Mouse (Mus musculus): ENCODE results near the gene Rdh8. TPM values are rescaled to one million over a fixed set of nuclear protein-coding genes. Genes with fewer than 3 reads are reported as not detected.

Rdh8 gene
- polyA plus RNA-seq, 1 experiment from 2014 or later, result not detected

DNA sequence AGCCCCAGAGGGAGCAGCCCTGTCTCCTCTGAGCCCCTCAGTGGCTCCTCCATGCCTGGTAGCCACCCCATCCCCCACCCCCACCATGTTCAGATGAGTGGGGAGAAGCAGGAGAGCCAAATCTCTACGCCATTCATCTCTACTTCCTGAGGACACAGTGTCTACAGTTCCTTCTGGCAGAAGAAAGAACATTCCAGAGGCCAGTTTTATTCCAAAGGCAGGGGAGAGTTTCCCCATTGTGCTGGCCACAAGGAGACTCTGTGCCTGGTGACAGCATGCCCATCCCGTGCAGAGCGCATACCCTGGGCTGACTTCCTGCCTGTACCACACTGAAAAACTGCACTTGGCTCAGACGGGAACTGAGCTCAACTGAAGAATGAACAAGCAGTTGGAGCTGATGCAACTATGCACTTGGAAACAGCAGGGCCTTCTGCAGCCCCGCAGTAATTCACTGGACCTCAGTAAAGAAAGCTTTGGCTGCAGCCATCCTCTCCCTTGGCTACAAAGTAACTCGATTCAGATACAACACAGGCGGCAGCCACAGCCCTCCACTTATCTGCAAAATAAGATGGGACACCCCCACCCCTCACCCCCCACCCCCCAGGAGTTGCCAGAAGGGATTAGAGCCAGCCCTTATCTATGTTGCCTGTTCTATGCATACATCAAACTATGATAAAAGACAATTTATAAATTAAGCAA, 24.0 kb upstream of the Rdh8 start:
- ATAC-seq (peak; percentile 69), DNase-seq (ENCODE audit: low spot score) (peak; percentile 37)
- H3K4me3 ChIP-seq (ENCODE audit: low read depth, low read length), result no peak overlapping the region
- H3K27ac ChIP-seq (ENCODE audit: low read length), result no peak overlapping the region
- H3K36me3 ChIP-seq (ENCODE audit: insufficient read depth, low read length), result no peaks in the 10 kb centered on the region
- 13% methylated on average over 7 of the region's 7 CpGs for WGBS
- H3K9me3 ChIP-seq (ENCODE audit: low read length), result no peaks in the 10 kb centered on the region
- no peak for TF ChIP-seq EP300 (IDR thresholded peaks at IDR 0.05)
- TF ChIP-seq CTCF (IDR thresholded peaks at IDR 0.05), result no peak
- no peak overlapping the region for H3K4me2 ChIP-seq (replicated peaks; ENCODE audit: low read depth, low read length)
- no peaks in the 10 kb centered on the region for H3K4me1 ChIP-seq (ENCODE audit: insufficient read depth, low read depth, low read length)
- no peak overlapping the region for H3K9ac ChIP-seq (replicated peaks; ENCODE audit: low read depth)
- H3K27me3 ChIP-seq (replicated peaks; ENCODE audit: insufficient read depth, low read length), result no peaks in the 10 kb centered on the region

GRCm38 (mm10) chr9:20804266-20805158, 13.8 kb upstream of the Rdh8 start:
- WGBS, result 52% methylated on average over 13 of the region's 13 CpGs
- no peaks in the 10 kb centered on the region for H3K36me3 ChIP-seq (ENCODE audit: insufficient read depth, low read length)
- ATAC-seq, result peak; percentile 88
- H3K9ac ChIP-seq (replicated peaks; ENCODE audit: low read depth), result no peak overlapping the region
- H3K4me2 ChIP-seq (replicated peaks; ENCODE audit: low read depth, low read length), result no peak overlapping the region
- peak; percentile 83 for DNase-seq (ENCODE audit: low spot score)
- no peaks in the 10 kb centered on the region for H3K9me3 ChIP-seq (ENCODE audit: low read length)
- H3K4me3 ChIP-seq (ENCODE audit: low read depth, low read length), result no peak overlapping the region
- no peak overlapping the region for H3K27ac ChIP-seq (ENCODE audit: low read length)
- no peaks in the 10 kb centered on the region for H3K27me3 ChIP-seq (replicated peaks; ENCODE audit: insufficient read depth, low read length)
- TF ChIP-seq CTCF (IDR thresholded peaks at IDR 0.05) (peak; percentile 87), EP300 (IDR thresholded peaks at IDR 0.05) (no peak)
- no peaks in the 10 kb centered on the region for H3K4me1 ChIP-seq (ENCODE audit: insufficient read depth, low read depth, low read length)

DNA sequence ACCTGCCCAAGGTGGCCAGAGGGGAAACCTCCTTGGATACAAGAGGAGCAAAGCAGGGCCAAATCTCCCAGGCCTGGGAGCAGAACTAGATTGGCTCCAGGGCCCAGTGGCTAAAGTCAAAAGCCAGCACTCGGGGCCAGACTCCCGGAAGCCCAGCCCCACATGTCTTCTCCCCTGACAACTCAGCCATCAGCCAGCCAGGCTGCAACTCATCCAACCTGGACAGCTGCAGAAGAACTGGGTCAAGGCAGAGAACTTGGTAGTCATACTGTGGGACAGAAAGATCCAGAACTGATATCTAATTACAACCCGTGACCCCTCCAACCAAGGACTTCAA, 13.2 kb upstream of the Rdh8 start:
- H3K4me1 ChIP-seq (ENCODE audit: insufficient read depth, low read depth, low read length), result no peaks in the 10 kb centered on the region
- H3K27ac ChIP-seq (ENCODE audit: low read length), result no peak overlapping the region
- H3K4me2 ChIP-seq (replicated peaks; ENCODE audit: low read depth, low read length), result no peak overlapping the region
- no peak for DNase-seq (ENCODE audit: low spot score)
- H3K9me3 ChIP-seq (ENCODE audit: low read length), result no peaks in the 10 kb centered on the region
- no peak overlapping the region for H3K9ac ChIP-seq (replicated peaks; ENCODE audit: low read depth)
- no peak overlapping the region for H3K4me3 ChIP-seq (ENCODE audit: low read depth, low read length)
- no peaks in the 10 kb centered on the region for H3K27me3 ChIP-seq (replicated peaks; ENCODE audit: insufficient read depth, low read length)
- WGBS, result 80% methylated on average over 3 of the region's 3 CpGs
- ATAC-seq, result no peak
- no peaks in the 10 kb centered on the region for H3K36me3 ChIP-seq (ENCODE audit: insufficient read depth, low read length)
- no peak for TF ChIP-seq CTCF (IDR thresholded peaks at IDR 0.05)
- TF ChIP-seq EP300 (IDR thresholded peaks at IDR 0.05), result no peak

- TF ChIP-seq CTCF (IDR thresholded peaks at IDR 0.05) (no peak), EP300 (IDR thresholded peaks at IDR 0.05) (no peak)
- WGBS, result 29% methylated on average over 5 of the region's 5 CpGs
- H3K4me1 ChIP-seq (ENCODE audit: insufficient read depth, low read depth, low read length), result no peaks in the 10 kb centered on the region
- H3K27ac ChIP-seq (ENCODE audit: low read length), result no peak overlapping the region
- ATAC-seq (no peak), DNase-seq (ENCODE audit: low spot score) (no peak)
- H3K9me3 ChIP-seq (ENCODE audit: low read length), result no peaks in the 10 kb centered on the region
- H3K9ac ChIP-seq (replicated peaks; ENCODE audit: low read depth), result no peak overlapping the region
- H3K27me3 ChIP-seq (replicated peaks; ENCODE audit: insufficient read depth, low read length), result no peaks in the 10 kb centered on the region
- no peak overlapping the region for H3K4me3 ChIP-seq (ENCODE audit: low read depth, low read length)
- no peak overlapping the region for H3K4me2 ChIP-seq (replicated peaks; ENCODE audit: low read depth, low read length)
- H3K36me3 ChIP-seq (ENCODE audit: insufficient read depth, low read length), result no peaks in the 10 kb centered on the region
Observed at GRCm38 (mm10) chr9:20805706-20806105, 12.6 kb upstream of the Rdh8 start.

DNA sequence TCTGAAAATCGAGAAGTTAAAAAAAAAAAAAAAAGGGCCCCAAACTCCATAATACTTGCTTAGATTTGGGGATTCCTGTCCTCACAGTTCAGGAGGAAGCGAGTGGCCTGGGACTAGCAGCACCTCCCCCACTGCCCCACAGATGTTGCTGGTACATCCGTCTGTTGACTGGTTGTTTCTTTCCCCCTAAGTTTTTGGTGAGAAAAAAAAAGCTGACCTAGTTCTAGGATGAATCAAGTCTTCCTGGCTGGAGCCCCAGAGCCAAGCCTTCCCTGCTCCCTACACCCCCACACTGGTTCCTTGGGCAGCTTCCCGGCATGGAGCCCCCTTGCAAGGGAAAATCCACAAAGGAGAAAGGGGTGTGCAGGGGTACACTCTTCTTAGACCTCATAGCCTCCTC, 8.0 kb upstream of the Rdh8 start:
- Histone ChIP-seq H3K4me2 (replicated peaks; ENCODE audit: low read depth, low read length) (no peak overlapping the region), H3K4me3 (ENCODE audit: low read depth, low read length) (no peak overlapping the region), H3K27ac (ENCODE audit: low read length) (no peak overlapping the region), H3K4me1 (ENCODE audit: insufficient read depth, low read depth, low read length) (peaks cover 3% of the 10 kb centered on the region; the same call in 1 of the 2 replicates), H3K36me3 (ENCODE audit: insufficient read depth, low read length) (no peaks in the 10 kb centered on the region), H3K9me3 (ENCODE audit: low read length) (no peaks in the 10 kb centered on the region), H3K27me3 (replicated peaks; ENCODE audit: insufficient read depth, low read length) (no peaks in the 10 kb centered on the region), H3K9ac (replicated peaks; ENCODE audit: low read depth) (no peak overlapping the region)
- 34% methylated on average over 4 of the region's 4 CpGs for WGBS
- ATAC-seq, result no peak
- DNase-seq (ENCODE audit: low spot score), result no peak
- TF ChIP-seq CTCF (IDR thresholded peaks at IDR 0.05), result no peak
- no peak for TF ChIP-seq EP300 (IDR thresholded peaks at IDR 0.05)

GRCm38 (mm10) chr9:20810773-20811172, 7.5 kb upstream of the Rdh8 start:
- no peak overlapping the region for H3K4me2 ChIP-seq (replicated peaks; ENCODE audit: low read depth, low read length)
- no peaks in the 10 kb centered on the region for H3K9me3 ChIP-seq (ENCODE audit: low read length)
- no peak for TF ChIP-seq EP300 (IDR thresholded peaks at IDR 0.05)
- TF ChIP-seq CTCF (IDR thresholded peaks at IDR 0.05), result no peak
- 59% methylated on average over 1 of the region's 1 CpGs for WGBS
- H3K27me3 ChIP-seq (replicated peaks; ENCODE audit: insufficient read depth, low read length), result no peaks in the 10 kb centered on the region
- no peak overlapping the region for H3K27ac ChIP-seq (ENCODE audit: low read length)
- no peak overlapping the region for H3K4me3 ChIP-seq (ENCODE audit: low read depth, low read length)
- ATAC-seq (no peak), DNase-seq (ENCODE audit: low spot score) (no peak)
- peaks cover 3% of the 10 kb centered on the region; the same call in 1 of the 2 replicates for H3K4me1 ChIP-seq (ENCODE audit: insufficient read depth, low read depth, low read length)
- no peaks in the 10 kb centered on the region for H3K36me3 ChIP-seq (ENCODE audit: insufficient read depth, low read length)
- H3K9ac ChIP-seq (replicated peaks; ENCODE audit: low read depth), result no peak overlapping the region
